Mouse (Mus musculus) forebrain, embryonic 16.5 days (tissue): Measurements from ENCODE around the gene Rragd. TPM values are rescaled to one million over a fixed set of nuclear protein-coding genes. Genes with fewer than 3 reads are reported as not detected.

ENCODE experiments used
- ATAC-seq: fragments of 200-750 bp; cut with Nextera tagmentation; 2 replicates; pipeline ENCODE4 v1.8.0; 2017; ENCODE audit warnings: mild to moderate bottlenecking, moderate library complexity
- H3K27ac ChIP-seq: fragments of 300-500 bp; sonication (generic); 2 replicates; pipeline ENCODE4 v1.5.1; 2014; ENCODE audit warnings: low read length, control low read depth
- H3K27me3 ChIP-seq: fragments of 300-500 bp; sonication (generic); replicated peaks from 2 replicates; pipeline ENCODE4 v1.6.1; 2014; ENCODE audit warnings: low read length; ENCODE audit not compliant: control insufficient read depth, insufficient read depth
- H3K36me3 ChIP-seq: fragments of 300-500 bp; sonication (generic); 2 replicates; pipeline ENCODE4 v1.6.1; 2014; ENCODE audit not compliant: control insufficient read depth, insufficient read depth
- H3K4me1 ChIP-seq: fragments of 300-500 bp; sonication (generic); replicated peaks from 2 replicates; pipeline ENCODE4 v1.6.1; 2014; ENCODE audit warnings: low read length; ENCODE audit not compliant: control insufficient read depth, insufficient read depth
- H3K4me2 ChIP-seq: fragments of 300-500 bp; sonication (generic); 2 replicates; pipeline ENCODE4 v1.6.1; 2014; ENCODE audit warnings: mild to moderate bottlenecking, low read length, control low read depth
- H3K4me3 ChIP-seq: fragments of 300-500 bp; sonication (generic); replicated peaks from 2 replicates; pipeline ENCODE4 v1.5.1; 2014; ENCODE audit warnings: mild to moderate bottlenecking, low read length, control low read depth
- H3K9ac ChIP-seq: fragments of 300-500 bp; sonication (generic); replicated peaks from 2 replicates; pipeline ENCODE4 v1.6.1; 2014; ENCODE audit warnings: low read depth, low read length, control low read depth
- H3K9me3 ChIP-seq: fragments of 300-500 bp; sonication (generic); 2 replicates; pipeline ENCODE4 v1.6.1; 2016; ENCODE audit warnings: low read length; ENCODE audit not compliant: control insufficient read depth
- WGBS: fragments of 180-500 bp; shearing (Covaris S2); extraction: QIAGEN DNeasy Blood & Tissue Kit; methylation state at CpG from one replicate; pipeline ENCODE4 v1.1.7; 2014; 5-methylcytosine and 5-hydroxymethylcytosine counted together
- polyA plus RNA-seq: library from polyadenylated mRNA; unstranded; fragments of >200 nt; fragmentation: Nextera tagmentation; extraction: Ambion mirVana; gene quantifications from 2 replicates; pipeline ENCODE4 v1.2.1, GENCODE M21; 2015

Gene Rragd
- polyA plus RNA-seq, 1 experiment from 2014 or later, result 23.6 TPM

GRCm38 (mm10) chr4:32983176-32984155 lies 629 bp downstream of the Rragd start:
- no peaks in the 10 kb centered on the region for H3K36me3 ChIP-seq
- H3K9me3 ChIP-seq, result no peaks in the 10 kb centered on the region
- peak overlapping the region; percentile 91 for H3K4me2 ChIP-seq
- peak; percentile 66 for ATAC-seq
- peak overlapping the region; percentile 61 for H3K27ac ChIP-seq
- under 1% methylated on average over 79 of the region's 94 CpGs for WGBS
- H3K4me1 ChIP-seq, result peaks cover 30% of the 10 kb centered on the region
- H3K9ac ChIP-seq, result peak overlapping the region; percentile 94
- 0 out of 2 replicates have a peak, but pooled peaks cover 3% of the 10 kb centered on the region for H3K27me3 ChIP-seq
- H3K4me3 ChIP-seq, result peak overlapping the region; percentile 69

GRCm38 (mm10) chr4:32984242-32984641 lies 1.4 kb downstream of the Rragd start:
- Histone ChIP-seq H3K4me1 (peaks cover 30% of the 10 kb centered on the region), H3K9me3 (no peaks in the 10 kb centered on the region), H3K27me3 (0 out of 2 replicates have a peak, but pooled peaks cover 3% of the 10 kb centered on the region), H3K4me2 (peak overlapping the region; percentile 91), H3K27ac (0 out of 2 replicates have a peak overlapping the region, but pooled peaks have one; percentile 8), H3K36me3 (no peaks in the 10 kb centered on the region), H3K9ac (peak overlapping the region; percentile 45; the same call in 1 of the 2 replicates), H3K4me3 (peak overlapping the region; percentile 69)
- under 1% methylated on average over 13 of the region's 13 CpGs for WGBS
- ATAC-seq, result no peak

GRCm38 (mm10) chr4:32984801-32985675 lies 2.2 kb downstream of the Rragd start:
- Histone ChIP-seq H3K9me3 (no peaks in the 10 kb centered on the region), H3K9ac (peak overlapping the region; percentile 45), H3K36me3 (no peaks in the 10 kb centered on the region), H3K4me2 (peak overlapping the region; percentile 91), H3K4me3 (peak overlapping the region; percentile 69), H3K27ac (no peak overlapping the region), H3K27me3 (0 out of 2 replicates have a peak, but pooled peaks cover 3% of the 10 kb centered on the region), H3K4me1 (peaks cover 30% of the 10 kb centered on the region)
- ATAC-seq, result no peak
- WGBS, result 8% methylated on average over 13 of the region's 13 CpGs

- H3K9ac ChIP-seq, result no peak overlapping the region
- H3K4me2 ChIP-seq, result no peak overlapping the region
- no peaks in the 10 kb centered on the region for H3K9me3 ChIP-seq
- no peak overlapping the region for H3K4me3 ChIP-seq
- 0 out of 2 replicates have a peak, but pooled peaks cover 3% of the 10 kb centered on the region for H3K27me3 ChIP-seq
- no peak overlapping the region for H3K27ac ChIP-seq
- WGBS, result 8% methylated on average over 3 of the region's 3 CpGs
- no peaks in the 10 kb centered on the region for H3K36me3 ChIP-seq
- H3K4me1 ChIP-seq, result peaks cover 30% of the 10 kb centered on the region
- no peak for ATAC-seq
Measured at GRCm38 (mm10) chr4:32985684-32986083, 2.8 kb downstream of the Rragd start.

- H3K9ac ChIP-seq, result no peak overlapping the region
- H3K4me1 ChIP-seq, result peaks cover 28% of the 10 kb centered on the region
- no peaks in the 10 kb centered on the region for H3K9me3 ChIP-seq
- no peak for ATAC-seq
- no peak overlapping the region for H3K27ac ChIP-seq
- H3K4me2 ChIP-seq, result no peak overlapping the region
- no peaks in the 10 kb centered on the region for H3K27me3 ChIP-seq
- H3K36me3 ChIP-seq, result no peaks in the 10 kb centered on the region
- 83% methylated on average over 3 of the region's 3 CpGs for WGBS
- no peak overlapping the region for H3K4me3 ChIP-seq
Measured at GRCm38 (mm10) chr4:32987006-32987405, 4.2 kb downstream of the Rragd start.

DNA sequence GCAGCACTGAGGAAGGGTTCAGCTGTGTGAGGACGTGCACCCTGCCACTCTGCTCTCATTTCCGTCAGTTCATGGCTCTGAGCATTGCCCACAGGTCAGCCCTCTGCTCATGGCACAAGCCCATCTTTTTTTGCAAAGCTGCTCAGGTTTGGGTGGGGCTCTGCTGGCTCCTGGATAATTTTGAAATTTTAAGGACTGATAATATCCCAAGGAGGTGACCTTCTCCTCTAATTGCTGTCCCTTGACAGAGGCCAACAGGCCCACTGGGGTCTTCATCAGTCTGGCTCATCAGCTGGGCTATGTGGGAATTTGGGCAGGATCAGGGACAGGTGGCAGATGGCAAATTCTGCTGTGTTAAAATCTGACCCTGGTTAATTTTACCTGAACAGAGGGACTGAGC lies 6.5 kb downstream of the Rragd start:
- no peak overlapping the region for H3K9ac ChIP-seq
- H3K36me3 ChIP-seq, result no peaks in the 10 kb centered on the region
- ATAC-seq, result no peak
- H3K4me2 ChIP-seq, result no peak overlapping the region
- H3K9me3 ChIP-seq, result no peaks in the 10 kb centered on the region
- 83% methylated on average over 2 of the region's 2 CpGs for WGBS
- no peaks in the 10 kb centered on the region for H3K27me3 ChIP-seq
- H3K4me1 ChIP-seq, result peaks cover 18% of the 10 kb centered on the region
- no peak overlapping the region for H3K27ac ChIP-seq
- no peak overlapping the region for H3K4me3 ChIP-seq

DNA sequence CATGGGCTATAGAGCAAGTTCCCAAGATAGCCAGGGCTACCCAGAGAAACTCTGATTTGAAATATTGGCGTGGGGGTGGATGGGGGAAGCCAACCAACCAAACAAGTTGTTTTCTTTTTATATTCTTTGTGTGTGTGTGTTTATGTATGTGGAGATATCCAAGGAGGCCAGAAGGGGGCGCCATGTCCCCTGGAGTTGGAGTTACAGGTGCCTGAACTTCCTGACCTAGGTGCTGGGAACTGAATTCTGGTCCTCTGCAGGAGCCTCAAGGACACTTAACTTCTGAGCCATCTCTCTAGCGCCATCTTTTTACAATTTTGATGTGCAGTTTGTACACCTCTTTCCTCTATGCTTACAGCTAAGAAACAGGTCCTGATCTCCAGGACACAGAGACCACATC lies 11.3 kb downstream of the Rragd start:
- WGBS, result 73% methylated on average over 3 of the region's 3 CpGs
- H3K9me3 ChIP-seq, result no peaks in the 10 kb centered on the region

DNA sequence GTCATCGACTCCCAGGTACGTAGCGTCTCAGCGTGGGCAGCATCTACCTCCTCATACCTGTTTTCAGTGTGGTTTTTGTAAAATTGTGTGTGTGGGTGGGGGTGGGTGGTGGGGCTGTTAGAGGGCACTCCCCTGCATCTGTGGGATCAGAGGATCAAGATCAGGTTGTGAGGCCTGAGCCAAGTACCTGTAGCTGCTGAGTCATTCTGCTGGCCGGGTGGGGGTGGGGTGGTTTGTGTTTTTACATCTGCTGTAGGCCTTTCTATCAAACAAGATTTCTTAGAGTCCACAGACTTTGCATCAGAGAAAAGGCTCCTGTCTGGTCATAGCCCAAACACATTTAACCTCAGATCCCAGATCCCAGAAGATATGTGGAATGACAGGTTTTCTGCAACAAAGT lies 13.2 kb downstream of the Rragd start:
- ATAC-seq, result no peak
- no peak overlapping the region for H3K27ac ChIP-seq
- H3K27me3 ChIP-seq, result no peaks in the 10 kb centered on the region
- WGBS, result 98% methylated on average over 5 of the region's 5 CpGs
- H3K9ac ChIP-seq, result no peak overlapping the region
- no peak overlapping the region for H3K4me2 ChIP-seq
- H3K4me1 ChIP-seq, result no peaks in the 10 kb centered on the region
- H3K4me3 ChIP-seq, result no peak overlapping the region
- H3K9me3 ChIP-seq, result no peaks in the 10 kb centered on the region
- no peaks in the 10 kb centered on the region for H3K36me3 ChIP-seq

More for the DNA sequence above, 11.3 kb downstream of the Rragd start:
- no peaks in the 10 kb centered on the region for H3K4me1 ChIP-seq
- no peak overlapping the region for H3K9ac ChIP-seq
- no peaks in the 10 kb centered on the region for H3K36me3 ChIP-seq
- no peak overlapping the region for H3K4me3 ChIP-seq
- H3K27me3 ChIP-seq, result no peaks in the 10 kb centered on the region
- H3K27ac ChIP-seq, result no peak overlapping the region
- H3K4me2 ChIP-seq, result no peak overlapping the region
- ATAC-seq, result no peak

DNA sequence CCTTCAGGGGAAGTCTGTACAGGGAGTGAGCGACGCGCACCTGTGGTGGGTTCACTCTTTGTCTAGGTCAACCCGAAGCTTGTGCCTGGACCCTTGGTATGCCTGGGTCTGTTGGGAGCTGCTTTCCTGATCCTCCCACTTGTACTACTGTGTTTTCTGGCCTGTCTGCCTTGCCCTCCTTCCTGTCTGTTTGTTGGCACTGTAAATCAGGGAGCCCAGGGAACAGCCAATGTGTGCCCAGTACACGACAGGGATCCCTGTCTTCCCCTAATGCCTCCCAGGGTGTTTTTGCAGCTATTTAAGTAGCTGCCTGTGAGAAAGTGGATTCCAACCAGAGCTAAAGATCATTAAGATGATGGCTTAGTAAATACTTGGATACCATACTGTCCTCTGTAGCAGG lies 14.7 kb downstream of the Rragd start:
- Histone ChIP-seq H3K27me3 (no peaks in the 10 kb centered on the region), H3K36me3 (no peaks in the 10 kb centered on the region), H3K9ac (no peak overlapping the region), H3K4me2 (no peak overlapping the region), H3K4me3 (no peak overlapping the region), H3K9me3 (no peaks in the 10 kb centered on the region), H3K4me1 (no peaks in the 10 kb centered on the region), H3K27ac (no peak overlapping the region)
- WGBS, result 87% methylated on average over 5 of the region's 5 CpGs
- no peak for ATAC-seq
